Mouse (Mus musculus): ENCODE measurements around the gene H2-D1. TPM values are rescaled to one million over a fixed set of nuclear protein-coding genes. Genes with fewer than 3 reads are reported as not detected.

The H2-D1 gene
- polyA plus RNA-seq, 1 experiment from 2014 or later, result 98.1 TPM

Small RNAs within 50 kb of the gene (microRNA-seq; reads per million reads assigned to microRNA genes)
- gene Mir6975 (2.7 reads per million, percentile 10 among the genes with 10 or more reads in this experiment), gene Mir8094 (not detected)

Other genes starting within 250 kb of the H2-D1 start
- 0.13 and 0.16 TPM in 2 replicates for gene Vwa7, start 246.2 kb upstream of the H2-D1 start, polyA plus RNA-seq (2014; fragmentation: Nextera tagmentation; extraction: Ambion mirVana)
- gene Sapcd1, start 234.7 kb upstream of the H2-D1 start, polyA plus RNA-seq (2014; fragmentation: Nextera tagmentation; extraction: Ambion mirVana), result 1.4 and 1.7 TPM in 2 replicates
- gene Msh5, start 216.0 kb upstream of the H2-D1 start, polyA plus RNA-seq (2014; fragmentation: Nextera tagmentation; extraction: Ambion mirVana), result 1.5 and 2.4 TPM in 2 replicates
- 23.8 and 24.7 TPM in 2 replicates for gene Clic1, start 212.8 kb upstream of the H2-D1 start, polyA plus RNA-seq (2014; fragmentation: Nextera tagmentation; extraction: Ambion mirVana)
- 295 and 328 TPM in 2 replicates for gene Ddah2, start 203.7 kb upstream of the H2-D1 start, polyA plus RNA-seq (2014; fragmentation: Nextera tagmentation; extraction: Ambion mirVana)
- not detected in 2 replicates for gene Ly6g6c, start 197.3 kb upstream of the H2-D1 start, polyA plus RNA-seq (2014; fragmentation: Nextera tagmentation; extraction: Ambion mirVana)
- gene Mpig6b, start 196.5 kb upstream of the H2-D1 start, polyA plus RNA-seq (2014; fragmentation: Nextera tagmentation; extraction: Ambion mirVana), result 0.21 and 0.42 TPM in 2 replicates
- not detected in 2 replicates for gene Ly6g6e, start 185.8 kb upstream of the H2-D1 start, polyA plus RNA-seq (2014; fragmentation: Nextera tagmentation; extraction: Ambion mirVana)
- 0.82 and 0.94 TPM in 2 replicates for gene Ly6g6d, start 184.7 kb upstream of the H2-D1 start, polyA plus RNA-seq (2014; fragmentation: Nextera tagmentation; extraction: Ambion mirVana)
- gene Ly6g6f, start 177.1 kb upstream of the H2-D1 start, polyA plus RNA-seq (2014; fragmentation: Nextera tagmentation; extraction: Ambion mirVana), result 0.23 TPM in 1 of 2 replicates, not detected in the other
- 86.8 and 89.1 TPM in 2 replicates for gene Abhd16a, start 173.5 kb upstream of the H2-D1 start, polyA plus RNA-seq (2014; fragmentation: Nextera tagmentation; extraction: Ambion mirVana)
- gene Ly6g5c, start 154.5 kb upstream of the H2-D1 start, polyA plus RNA-seq (2014; fragmentation: Nextera tagmentation; extraction: Ambion mirVana), result not detected in 2 replicates
- gene Ly6g5b, start 147.3 kb upstream of the H2-D1 start, polyA plus RNA-seq (2014; fragmentation: Nextera tagmentation; extraction: Ambion mirVana), result 0.44 and 1.0 TPM in 2 replicates
- 21.9 and 22.0 TPM in 2 replicates for gene Gpank1, start 141.3 kb upstream of the H2-D1 start, polyA plus RNA-seq (2014; fragmentation: Nextera tagmentation; extraction: Ambion mirVana)
- 321 and 339 TPM in 2 replicates for gene Csnk2b, start 140.7 kb upstream of the H2-D1 start, polyA plus RNA-seq (2014; fragmentation: Nextera tagmentation; extraction: Ambion mirVana)
- 6.0 and 6.2 TPM in 2 replicates for gene D17H6S53E, start 136.4 kb upstream of the H2-D1 start, polyA plus RNA-seq (2014; fragmentation: Nextera tagmentation; extraction: Ambion mirVana)
- 0.39 TPM in 1 of 2 replicates, not detected in the other for gene Apom, start 130.7 kb upstream of the H2-D1 start, polyA plus RNA-seq (2014; fragmentation: Nextera tagmentation; extraction: Ambion mirVana)
- 90.2 and 98.2 TPM in 2 replicates for gene Bag6, start 127.6 kb upstream of the H2-D1 start, polyA plus RNA-seq (2014; fragmentation: Nextera tagmentation; extraction: Ambion mirVana)
- 152 and 168 TPM in 2 replicates for gene Prrc2a, start 97.8 kb upstream of the H2-D1 start, polyA plus RNA-seq (2014; fragmentation: Nextera tagmentation; extraction: Ambion mirVana)
- gene Aif1, start 86.7 kb upstream of the H2-D1 start, polyA plus RNA-seq (2014; fragmentation: Nextera tagmentation; extraction: Ambion mirVana), result 7.8 and 8.7 TPM in 2 replicates
- 8.2 and 13.3 TPM in 2 replicates for gene Lst1, start 74.3 kb upstream of the H2-D1 start, polyA plus RNA-seq (2014; fragmentation: Nextera tagmentation; extraction: Ambion mirVana)
- 0.29 and 0.39 TPM in 2 replicates for gene Ltb, start 68.3 kb upstream of the H2-D1 start, polyA plus RNA-seq (2014; fragmentation: Nextera tagmentation; extraction: Ambion mirVana)
- gene Tnf, start 60.7 kb upstream of the H2-D1 start, polyA plus RNA-seq (2014; fragmentation: Nextera tagmentation; extraction: Ambion mirVana), result not detected in 2 replicates
- 0.23 and 0.55 TPM in 2 replicates for gene Lta, start 57.4 kb upstream of the H2-D1 start, polyA plus RNA-seq (2014; fragmentation: Nextera tagmentation; extraction: Ambion mirVana)
- not detected in 2 replicates for gene Gm16181, start 41.9 kb upstream of the H2-D1 start, polyA plus RNA-seq (2014; fragmentation: Nextera tagmentation; extraction: Ambion mirVana)
- gene Atp6v1g2, start 29.1 kb upstream of the H2-D1 start, polyA plus RNA-seq (2014; fragmentation: Nextera tagmentation; extraction: Ambion mirVana), result 122 and 138 TPM in 2 replicates
- gene Nfkbil1, start 26.9 kb upstream of the H2-D1 start, polyA plus RNA-seq (2014; fragmentation: Nextera tagmentation; extraction: Ambion mirVana), result 3.5 and 3.8 TPM in 2 replicates
- gene Ddx39b, start 21.0 kb upstream of the H2-D1 start, polyA plus RNA-seq (2014; fragmentation: Nextera tagmentation; extraction: Ambion mirVana), result 341 and 346 TPM in 2 replicates
- gene H2-Q1, start 57.7 kb downstream of the H2-D1 start, polyA plus RNA-seq (2014; fragmentation: Nextera tagmentation; extraction: Ambion mirVana), result 0.25 and 0.27 TPM in 2 replicates
- 3.0 and 3.1 TPM in 2 replicates for gene H2-Q2, start 79.5 kb downstream of the H2-D1 start, polyA plus RNA-seq (2014; fragmentation: Nextera tagmentation; extraction: Ambion mirVana)
- gene H2-Q4, start 116.9 kb downstream of the H2-D1 start, polyA plus RNA-seq (2014; fragmentation: Nextera tagmentation; extraction: Ambion mirVana), result 0.59 and 0.74 TPM in 2 replicates
- gene H2-Q6, start 162.1 kb downstream of the H2-D1 start, polyA plus RNA-seq (2014; fragmentation: Nextera tagmentation; extraction: Ambion mirVana), result 0.44 and 0.71 TPM in 2 replicates
- 2.8 and 2.9 TPM in 2 replicates for gene H2-Q7, start 176.4 kb downstream of the H2-D1 start, polyA plus RNA-seq (2014; fragmentation: Nextera tagmentation; extraction: Ambion mirVana)
- not detected in 2 replicates for gene H2-Q10, start 207.4 kb downstream of the H2-D1 start, polyA plus RNA-seq (2014; fragmentation: Nextera tagmentation; extraction: Ambion mirVana)
- gene Pou5f1, start 243.3 kb downstream of the H2-D1 start, polyA plus RNA-seq (2014; fragmentation: Nextera tagmentation; extraction: Ambion mirVana), result not detected in 2 replicates